Mouse (Mus musculus) forebrain, embryonic 11.5 days (tissue): ENCODE measurements around the gene Npm1. TPM values are rescaled to one million over a fixed set of nuclear protein-coding genes. Genes with fewer than 3 reads are reported as not detected.

Experiments used
- ATAC-seq: fragments of 200-750 bp; cut with Nextera tagmentation; replicated peaks from 2 replicates; pipeline ENCODE4 v1.8.0; 2017; ENCODE audit warnings: moderate TSS enrichment; ENCODE audit not compliant: low FRiP score
- DNase-seq: peaks from one replicate; pipeline ENCODE4 v3.0.0-alpha.2; 2017; ENCODE audit warnings: low spot score
- H3K27ac ChIP-seq: fragments of 300-500 bp; sonication (generic); 2 replicates; pipeline ENCODE4 v1.5.1; 2014; ENCODE audit warnings: low read depth, low read length
- H3K27me3 ChIP-seq: fragments of 300-500 bp; sonication (generic); 2 replicates; pipeline ENCODE4 v1.6.1; 2014; ENCODE audit warnings: mild to moderate bottlenecking, low read length, mixed read lengths; ENCODE audit not compliant: control insufficient read depth, insufficient read depth
- H3K36me3 ChIP-seq: fragments of 300-500 bp; sonication (generic); 2 replicates; pipeline ENCODE4 v1.6.1; 2014; ENCODE audit warnings: mild to moderate bottlenecking, low read length, moderate library complexity, mixed read lengths; ENCODE audit not compliant: control insufficient read depth, insufficient read depth
- H3K4me1 ChIP-seq: fragments of 300-500 bp; sonication (generic); replicated peaks from 2 replicates; pipeline ENCODE4 v1.6.1; 2014; ENCODE audit warnings: low read length, mixed read lengths; ENCODE audit not compliant: control insufficient read depth, insufficient read depth
- H3K4me2 ChIP-seq: fragments of 300-500 bp; sonication (generic); 2 replicates; pipeline ENCODE4 v1.6.1; 2014; ENCODE audit warnings: low read depth, mild to moderate bottlenecking, low read length, moderate library complexity, mixed read lengths; ENCODE audit not compliant: severe bottlenecking
- H3K4me3 ChIP-seq: fragments of 300-500 bp; sonication (generic); 2 replicates; pipeline ENCODE4 v1.5.1; 2014; ENCODE audit warnings: low read depth, low read length
- H3K9ac ChIP-seq: fragments of 300-500 bp; sonication (generic); 2 replicates; pipeline ENCODE4 v1.6.1; 2014; ENCODE audit warnings: low read length
- H3K9me3 ChIP-seq: fragments of 300-500 bp; sonication (generic); 2 replicates; pipeline ENCODE4 v1.6.1; 2016; ENCODE audit warnings: low read length, mixed read lengths; ENCODE audit not compliant: control insufficient read depth
- WGBS: fragments of 180-500 bp; shearing (Covaris S2); extraction: QIAGEN DNeasy Blood & Tissue Kit; methylation state at CpG from one replicate; pipeline ENCODE4 v1.1.7; 2014; 5-methylcytosine and 5-hydroxymethylcytosine counted together
- polyA plus RNA-seq: library from polyadenylated mRNA; unstranded; fragments of >200 nt; fragmentation: Nextera tagmentation; extraction: Ambion mirVana; gene quantifications from 2 replicates; pipeline ENCODE4 v1.2.1, GENCODE M21; 2014

The Npm1 gene
- polyA plus RNA-seq, 1 experiment from 2014 or later = 1,104 TPM

DNA sequence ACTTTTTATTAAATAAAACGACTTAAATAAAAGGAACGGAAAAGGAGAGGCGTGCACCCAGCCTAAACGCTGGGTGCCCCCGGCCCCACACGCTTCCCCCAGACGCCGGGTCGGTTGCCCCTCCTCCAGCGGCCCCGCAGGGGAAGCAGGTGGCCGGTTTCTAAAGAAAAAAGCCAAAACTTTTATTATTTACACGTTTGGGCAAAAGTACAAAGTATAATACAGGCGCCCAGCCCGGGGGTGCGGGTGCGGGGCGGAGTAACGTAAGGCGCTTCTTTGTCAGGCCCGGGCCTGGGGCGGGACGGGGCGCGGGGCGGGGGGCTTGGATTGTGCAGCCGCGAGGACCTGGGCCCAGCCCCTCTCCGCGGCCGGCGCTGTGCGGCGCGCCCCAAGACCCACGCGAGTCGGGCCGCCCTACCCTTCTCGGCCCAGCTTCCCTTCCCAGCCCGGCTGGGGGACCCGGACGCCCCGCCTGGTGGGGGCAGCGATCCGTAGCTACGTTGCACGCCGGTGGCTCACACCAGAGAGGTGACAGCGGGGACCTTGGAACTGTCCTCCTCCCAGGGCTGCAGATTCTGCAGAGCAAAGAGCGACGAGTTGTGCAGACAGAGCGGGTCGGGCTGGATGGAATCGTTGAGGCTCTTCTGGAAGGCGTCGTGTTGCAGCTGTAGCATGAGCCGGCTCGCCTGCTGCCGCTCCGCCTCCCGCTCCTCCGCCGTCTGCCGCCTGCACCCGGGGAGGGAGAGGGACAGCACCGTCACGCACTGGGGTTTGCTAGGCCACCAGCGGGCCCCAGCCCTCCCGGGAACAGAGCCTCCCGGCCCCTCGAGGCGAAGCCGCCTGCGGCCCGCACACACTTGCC is 38.0 kb upstream of the Npm1 start:
- H3K4me1 ChIP-seq = peaks cover 32% of the 10 kb centered on the region
- peak overlapping the region; percentile 53 for H3K4me2 ChIP-seq
- H3K9me3 ChIP-seq = peaks cover 4% of the 10 kb centered on the region
- no peak overlapping the region for H3K27ac ChIP-seq
- H3K36me3 ChIP-seq = no peaks in the 10 kb centered on the region
- peaks cover 99% of the 10 kb centered on the region for H3K27me3 ChIP-seq
- under 1% methylated on average over 73 of the region's 76 CpGs for WGBS
- H3K4me3 ChIP-seq = peak overlapping the region; percentile 26
- DNase-seq = peak; percentile 77
- peak overlapping the region; percentile 20; the same call in 1 of the 2 replicates for H3K9ac ChIP-seq
- peak; percentile 34 for ATAC-seq

DNA sequence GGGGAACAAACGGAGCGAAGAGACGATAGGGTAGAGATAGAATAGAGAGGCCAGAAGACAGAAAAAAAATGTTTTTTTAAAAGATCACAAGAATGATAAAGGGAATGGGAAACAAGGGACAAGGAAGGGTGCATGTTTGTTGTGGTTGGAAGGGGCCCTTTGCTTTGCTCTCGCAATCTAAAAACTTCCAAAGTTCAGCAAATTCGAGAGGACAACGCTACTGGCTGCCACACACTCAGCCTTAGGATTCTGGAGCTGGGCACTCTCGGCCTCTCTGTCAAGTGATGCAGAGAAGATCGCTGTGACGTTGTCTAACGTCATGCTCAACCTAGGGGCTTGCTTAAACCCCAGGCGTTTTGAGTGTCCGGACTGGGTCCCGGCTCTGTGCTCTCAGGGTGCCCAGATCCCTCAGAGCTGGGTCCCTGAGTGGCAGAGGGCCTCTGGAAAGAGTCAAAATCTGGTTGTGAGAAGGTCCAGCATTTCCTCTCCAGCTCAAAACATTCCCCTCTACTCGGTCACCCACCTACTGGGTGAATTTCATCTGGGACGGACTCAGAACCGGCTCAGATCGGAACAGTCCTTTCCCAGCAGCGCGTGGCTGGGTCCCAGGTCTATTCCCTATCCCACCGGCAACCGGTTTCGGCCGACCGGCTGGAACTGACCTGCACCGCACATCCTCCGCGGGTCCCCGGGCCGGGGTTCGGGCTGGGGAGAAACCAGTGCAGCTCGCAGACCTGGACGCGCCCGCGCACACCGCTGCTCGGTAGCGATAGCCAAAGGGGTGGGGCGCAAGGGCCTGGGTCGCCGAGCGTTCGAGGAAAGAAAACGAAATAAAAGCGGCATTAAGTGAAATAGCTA is 37.1 kb upstream of the Npm1 start:
- under 1% methylated on average over 45 of the region's 45 CpGs for WGBS
- peak overlapping the region; percentile 26 for H3K4me3 ChIP-seq
- H3K36me3 ChIP-seq = no peaks in the 10 kb centered on the region
- H3K9me3 ChIP-seq = peaks cover 4% of the 10 kb centered on the region
- H3K27me3 ChIP-seq = peaks cover 99% of the 10 kb centered on the region
- H3K27ac ChIP-seq = no peak overlapping the region
- H3K4me1 ChIP-seq = peaks cover 29% of the 10 kb centered on the region
- ATAC-seq = no peak
- H3K4me2 ChIP-seq = peak overlapping the region; percentile 53
- no peak overlapping the region for H3K9ac ChIP-seq
- DNase-seq = peak; percentile 77

DNA sequence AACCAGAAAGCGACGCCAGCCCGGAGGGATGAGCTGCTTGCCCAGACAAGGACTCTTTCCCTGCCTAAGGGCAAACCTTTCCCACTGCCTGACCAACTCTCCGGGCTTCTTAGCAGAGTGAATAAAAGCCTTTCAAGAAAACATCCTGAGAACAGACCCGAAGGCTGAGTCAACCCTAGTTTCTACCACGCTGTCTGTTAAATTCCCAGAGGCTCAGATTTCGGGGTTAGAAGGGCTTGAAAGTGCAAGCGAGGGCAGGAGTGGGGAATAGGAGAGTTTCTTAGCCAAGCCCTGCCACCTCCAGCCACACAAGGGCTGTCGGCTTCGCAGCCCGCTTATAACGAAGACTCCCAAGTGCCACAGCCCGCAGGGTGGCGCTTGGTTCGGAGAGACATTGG is 36.1 kb upstream of the Npm1 start:
- Histone ChIP-seq H3K4me2 (no peak overlapping the region), H3K36me3 (no peaks in the 10 kb centered on the region), H3K27ac (no peak overlapping the region), H3K9ac (no peak overlapping the region), H3K9me3 (peaks cover 4% of the 10 kb centered on the region), H3K27me3 (peaks cover 96% of the 10 kb centered on the region), H3K4me1 (peaks cover 27% of the 10 kb centered on the region), H3K4me3 (no peak overlapping the region)
- DNase-seq = no peak
- ATAC-seq = no peak
- 1% methylated on average over 15 of the region's 15 CpGs for WGBS

DNA sequence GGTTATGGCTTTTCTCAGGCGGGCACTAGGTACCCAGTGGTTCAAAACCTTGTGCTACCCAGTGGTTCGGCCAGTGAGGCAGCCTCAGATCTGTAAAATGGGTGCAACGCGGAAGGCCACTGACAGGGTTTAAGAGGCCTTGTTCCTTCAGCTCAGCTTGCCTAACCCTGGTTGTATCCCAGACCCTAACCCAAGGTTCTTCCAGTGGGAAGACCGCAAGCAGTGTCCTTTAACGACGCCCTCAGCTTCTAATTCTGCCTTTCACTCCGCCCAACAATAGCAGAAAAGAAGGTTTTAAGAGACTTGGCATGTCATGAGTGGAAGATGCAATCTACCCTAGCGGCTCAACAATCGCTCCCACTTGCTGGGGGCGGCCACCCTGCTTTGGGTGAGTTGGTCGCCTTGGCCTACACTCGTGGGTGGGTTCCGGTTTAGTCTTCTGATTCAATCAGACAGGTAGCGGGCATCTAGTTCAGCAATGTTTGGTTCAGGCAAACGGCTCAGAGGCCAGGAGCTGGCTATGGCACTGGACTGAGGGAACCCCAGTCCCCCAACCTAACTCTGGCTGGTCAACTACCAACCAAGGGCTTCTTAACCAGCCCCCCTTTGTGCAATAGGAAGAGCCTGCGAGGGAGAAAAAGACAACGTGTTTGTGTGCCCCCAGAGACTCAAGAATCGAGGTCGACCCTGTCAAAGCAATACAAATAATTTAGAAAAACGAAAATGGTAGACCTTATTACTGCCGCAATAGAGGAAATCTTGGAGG is 35.5 kb upstream of the Npm1 start:
- 15% methylated on average over 22 of the region's 22 CpGs for WGBS
- no peak for DNase-seq
- peaks cover 25% of the 10 kb centered on the region for H3K4me1 ChIP-seq
- peaks cover 95% of the 10 kb centered on the region for H3K27me3 ChIP-seq
- no peak overlapping the region for H3K4me2 ChIP-seq
- no peak overlapping the region for H3K4me3 ChIP-seq
- no peak overlapping the region for H3K9ac ChIP-seq
- H3K27ac ChIP-seq = no peak overlapping the region
- ATAC-seq = no peak
- H3K9me3 ChIP-seq = peaks cover 4% of the 10 kb centered on the region
- H3K36me3 ChIP-seq = no peaks in the 10 kb centered on the region

DNA sequence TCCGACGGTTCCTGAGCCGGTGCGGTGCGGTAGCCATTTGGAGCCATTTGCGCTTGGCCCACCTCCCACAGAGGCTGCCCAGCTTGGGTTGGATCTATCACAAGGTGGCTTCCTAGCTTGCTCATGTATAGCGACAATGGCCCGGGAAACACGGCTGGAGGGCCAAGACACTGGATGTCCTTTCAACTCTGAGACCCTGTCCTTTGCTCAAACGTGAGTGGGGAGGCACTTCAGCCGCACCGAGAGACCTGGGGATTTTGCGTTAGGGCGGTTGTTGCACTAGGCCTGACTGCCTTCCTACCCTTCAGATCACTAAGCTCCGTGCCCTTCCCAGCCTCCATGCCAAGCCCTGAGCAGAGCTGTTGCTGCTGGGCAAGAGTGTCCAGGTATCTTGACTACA is 34.7 kb upstream of the Npm1 start:
- H3K4me2 ChIP-seq = no peak overlapping the region
- no peak overlapping the region for H3K9ac ChIP-seq
- ATAC-seq (no peak), DNase-seq (no peak)
- peaks cover 94% of the 10 kb centered on the region for H3K27me3 ChIP-seq
- 17% methylated on average over 15 of the region's 15 CpGs for WGBS
- H3K4me1 ChIP-seq = peaks cover 18% of the 10 kb centered on the region
- H3K27ac ChIP-seq = no peak overlapping the region
- peaks cover 4% of the 10 kb centered on the region for H3K9me3 ChIP-seq
- H3K36me3 ChIP-seq = no peaks in the 10 kb centered on the region
- H3K4me3 ChIP-seq = no peak overlapping the region

DNA sequence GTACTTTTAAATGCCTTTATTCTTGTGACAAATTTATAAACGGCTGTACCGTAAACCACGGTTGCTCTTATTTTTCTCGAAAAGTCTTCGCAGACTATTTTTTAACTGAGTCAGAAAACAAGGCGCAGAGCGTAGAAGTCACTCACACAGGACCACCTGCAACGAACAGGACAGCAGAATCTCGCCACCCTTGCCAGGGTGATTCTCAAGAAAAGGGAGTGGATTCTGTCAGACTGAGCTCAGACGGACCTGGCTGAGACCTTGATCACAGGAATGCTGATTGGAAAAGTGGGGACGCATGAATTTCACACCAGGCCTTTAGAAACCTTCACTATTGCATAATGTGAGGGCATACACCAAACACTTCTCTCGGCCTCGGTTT is 34.1 kb upstream of the Npm1 start:
- Histone ChIP-seq H3K36me3 (no peaks in the 10 kb centered on the region), H3K9ac (no peak overlapping the region), H3K27me3 (peaks cover 91% of the 10 kb centered on the region), H3K4me3 (no peak overlapping the region), H3K9me3 (peaks cover 4% of the 10 kb centered on the region), H3K27ac (no peak overlapping the region), H3K4me2 (no peak overlapping the region), H3K4me1 (peaks cover 18% of the 10 kb centered on the region)
- DNase-seq (no peak), ATAC-seq (no peak)
- WGBS = 28% methylated on average over 13 of the region's 13 CpGs

DNA sequence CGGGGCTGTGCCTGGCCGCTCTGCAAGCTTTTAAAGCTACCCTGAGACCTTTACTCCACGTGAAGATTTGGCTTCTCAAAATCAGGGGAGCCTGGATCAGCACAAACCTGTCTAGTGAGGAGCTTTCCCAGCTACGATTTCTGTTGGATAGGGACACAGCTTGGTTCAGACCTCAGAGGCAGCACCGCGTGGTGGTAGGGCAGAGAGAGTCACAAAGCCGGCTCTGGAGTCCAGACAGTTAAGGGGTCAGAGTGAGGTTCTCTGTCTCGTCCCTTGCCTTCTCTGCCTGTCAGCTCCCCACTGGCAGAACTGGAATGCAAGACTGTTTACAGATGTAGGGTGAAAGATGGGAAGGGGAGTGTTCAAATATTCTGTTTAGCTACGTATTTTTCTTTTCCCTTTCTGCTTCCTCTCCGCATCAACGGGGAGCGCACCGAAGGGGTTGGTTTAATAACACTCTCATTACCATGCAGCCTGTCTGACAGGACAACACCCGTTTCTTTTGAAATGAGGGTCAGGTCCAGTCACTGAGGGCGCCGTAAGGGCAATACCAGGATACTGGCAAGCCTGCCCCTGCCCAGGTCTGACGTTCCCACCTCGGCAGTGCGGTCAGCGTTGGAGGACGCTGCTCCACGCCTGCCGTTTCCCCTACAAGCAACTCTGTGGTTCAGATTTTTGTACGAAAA is 33.6 kb upstream of the Npm1 start:
- H3K4me1 ChIP-seq = peaks cover 18% of the 10 kb centered on the region
- peaks cover 85% of the 10 kb centered on the region for H3K27me3 ChIP-seq
- 5% methylated on average over 24 of the region's 24 CpGs for WGBS
- no peak overlapping the region for H3K4me2 ChIP-seq
- ATAC-seq (no peak), DNase-seq (no peak)
- H3K9me3 ChIP-seq = peaks cover 4% of the 10 kb centered on the region
- no peak overlapping the region for H3K4me3 ChIP-seq
- no peak overlapping the region for H3K27ac ChIP-seq
- H3K9ac ChIP-seq = no peak overlapping the region
- H3K36me3 ChIP-seq = no peaks in the 10 kb centered on the region
